Mouse (Mus musculus) lung, postnatal 4 days (tissue): ENCODE measurements around the gene Nrxn1.

Experiments
- DNase-seq, 2 experiments: peaks; one replicate each; pipeline ENCODE4 v3.0.0; 2021

Gene Nrxn1

DNA sequence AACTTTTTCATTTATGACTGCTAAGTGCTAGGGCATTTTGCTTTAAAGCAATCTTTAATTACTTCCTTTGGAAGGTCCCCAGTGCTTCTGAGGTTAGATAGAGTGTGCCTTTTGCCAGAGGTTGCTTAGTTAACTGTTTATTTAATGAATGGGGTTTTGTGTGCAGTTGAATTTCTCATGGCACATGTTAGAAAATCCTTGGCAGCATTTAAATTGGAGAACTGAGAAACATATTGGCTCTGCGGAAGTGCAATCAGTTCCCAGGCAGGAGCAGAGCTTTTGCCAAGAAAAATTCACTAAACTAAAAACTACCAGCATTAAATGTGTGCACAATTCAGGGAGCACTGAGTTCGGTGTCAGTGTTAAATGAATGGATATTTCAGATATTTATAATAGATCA is 439.5 kb downstream of the Nrxn1 start:
- no peak for DNase-seq

DNA sequence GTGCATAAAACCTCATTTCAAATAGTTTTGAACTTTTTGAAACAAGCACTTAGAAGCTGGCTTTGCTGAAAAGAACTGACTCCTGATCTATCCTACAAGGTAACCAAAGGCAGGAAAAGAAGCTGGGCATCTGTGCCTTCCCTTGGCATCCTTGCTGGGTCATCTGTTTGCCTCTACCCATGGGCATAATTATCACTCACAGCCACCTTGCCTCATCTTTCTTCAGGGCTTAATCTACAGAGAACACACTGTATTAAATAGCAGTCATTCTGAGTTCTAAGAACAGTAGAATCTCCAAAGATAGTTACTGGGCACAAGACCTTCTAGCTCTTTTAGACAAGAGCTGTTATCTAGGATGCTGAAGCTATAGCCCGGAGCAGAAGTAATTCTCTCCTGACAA is 442.6 kb downstream of the Nrxn1 start:
- DNase-seq = no peak

DNA sequence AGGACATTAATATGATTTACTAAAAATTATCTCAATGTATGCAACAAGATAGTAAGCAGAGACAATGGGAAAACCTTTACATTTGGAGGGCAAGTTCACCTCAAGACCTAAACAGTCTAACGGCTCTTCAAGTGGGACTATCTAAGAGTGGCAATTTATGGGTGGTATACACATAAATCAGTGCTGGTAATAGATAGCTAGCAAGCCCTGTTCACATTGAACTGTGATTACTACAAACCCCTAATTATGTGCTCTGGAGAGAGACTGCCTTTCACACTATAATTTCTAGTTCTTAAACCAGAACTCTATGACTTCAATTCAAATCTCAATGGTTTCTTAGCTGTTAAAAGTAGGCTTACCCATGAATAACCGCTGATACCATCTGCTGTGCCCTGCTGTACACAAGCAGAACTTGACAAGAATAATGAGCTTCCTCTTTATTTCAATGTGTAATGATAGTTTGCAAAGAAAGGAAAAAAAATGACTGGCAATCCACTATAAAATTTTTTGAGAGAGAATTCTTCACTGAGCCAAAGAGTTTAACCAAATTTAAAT is 453.8 kb downstream of the Nrxn1 start:
- DNase-seq = no peak

DNA sequence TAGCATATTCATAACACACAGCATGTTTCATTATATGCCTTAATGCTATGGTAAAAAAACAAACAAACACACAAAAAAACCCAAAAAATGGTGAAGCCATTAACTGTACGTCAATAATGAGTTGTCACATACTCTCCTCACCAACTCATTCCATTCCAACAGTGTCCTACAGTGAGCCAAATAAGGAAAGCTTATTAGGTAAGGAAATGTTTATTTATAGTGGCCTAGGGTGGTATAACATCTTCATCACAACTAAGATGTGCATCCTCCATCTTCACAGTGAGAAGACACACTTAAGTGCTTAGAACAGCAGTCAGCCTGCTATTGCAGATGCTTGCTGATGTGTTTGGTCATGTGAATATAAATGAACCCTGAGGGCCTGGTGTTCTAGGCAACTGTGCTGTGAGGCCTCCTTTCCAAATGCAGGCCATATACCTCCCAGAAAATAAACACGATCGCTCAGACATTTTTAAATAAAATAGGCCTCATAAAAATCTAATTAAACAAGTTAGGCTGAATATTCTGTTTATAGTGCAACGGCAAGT is 454.6 kb downstream of the Nrxn1 start:
- no peak for DNase-seq

DNA sequence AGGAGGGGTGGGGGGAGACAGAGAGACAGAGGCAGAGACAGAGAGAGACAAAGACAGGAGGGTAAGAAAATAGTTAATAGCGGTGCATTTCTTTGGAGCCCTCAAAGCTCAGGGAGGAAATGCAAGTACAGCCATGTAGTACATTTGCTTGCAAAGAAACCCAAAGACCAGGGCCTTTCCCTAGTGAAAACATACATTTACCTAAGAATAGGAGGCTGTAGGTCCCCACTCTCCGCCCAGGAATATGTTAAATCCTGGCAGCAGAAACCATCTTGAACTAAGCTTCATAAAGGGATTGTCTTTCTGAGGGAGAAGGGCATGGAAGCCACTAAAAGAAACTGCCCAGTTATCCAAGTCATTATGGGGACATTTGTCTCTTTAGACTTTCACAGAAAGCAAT is 461.5 kb downstream of the Nrxn1 start:
- DNase-seq = no peak

DNA sequence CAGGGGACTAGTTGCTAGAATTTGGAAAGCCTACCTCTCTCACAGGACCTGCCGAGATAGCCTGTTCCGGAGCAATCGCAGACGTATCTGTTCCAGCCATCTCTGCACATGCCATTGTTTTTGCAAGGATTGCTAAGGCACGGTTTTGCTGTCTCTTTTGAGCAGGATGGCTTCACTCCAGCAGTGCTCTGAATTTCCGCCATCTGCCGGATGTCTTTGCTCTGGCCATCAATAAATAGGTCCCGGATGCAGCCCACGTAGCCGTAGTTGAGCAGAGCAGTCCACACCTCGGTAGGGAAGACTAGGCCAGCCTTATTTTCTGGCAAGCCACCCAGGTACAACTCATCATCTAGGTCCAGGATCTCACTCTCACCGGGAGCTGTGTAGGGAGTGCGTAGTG is 463.0 kb downstream of the Nrxn1 start:
- DNase-seq = peak in 1 of 2 experiments; percentile 17

DNA sequence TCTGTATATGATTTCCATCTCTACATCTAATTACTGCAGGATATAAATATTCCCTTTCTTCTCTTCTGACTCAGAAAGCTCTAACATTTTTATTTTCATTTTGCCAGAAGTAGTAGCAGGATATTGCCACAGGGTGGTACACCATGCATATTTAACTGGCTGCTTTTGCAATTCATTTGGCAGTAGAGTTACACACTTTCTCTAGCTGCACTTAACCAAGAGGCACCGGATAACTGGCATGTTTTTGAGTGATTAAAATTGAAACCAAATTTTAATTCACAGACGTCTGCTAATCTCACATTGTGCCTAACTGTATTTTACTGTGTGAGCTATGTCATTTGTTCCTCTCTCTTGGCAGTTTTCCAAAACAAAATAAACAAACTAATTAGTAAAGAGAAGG is 464.4 kb downstream of the Nrxn1 start:
- DNase-seq = no peak

DNA sequence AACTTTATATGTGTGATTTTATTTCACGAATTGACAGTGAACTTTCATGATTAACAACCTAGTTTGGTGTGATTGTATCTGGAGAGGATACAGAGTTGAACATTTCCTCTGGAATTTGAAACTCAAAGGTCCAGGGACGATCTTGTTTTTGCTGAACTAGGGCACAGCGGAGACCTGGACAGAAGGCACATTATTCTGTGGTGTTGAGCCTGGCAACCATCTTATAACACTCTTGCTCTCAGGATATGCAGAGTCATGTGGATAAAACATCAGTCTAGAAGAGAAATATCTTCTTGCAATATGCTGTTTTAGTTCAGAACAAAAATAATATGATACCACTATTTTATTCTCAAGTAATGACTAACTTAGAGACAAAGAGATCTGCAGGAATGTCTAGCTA is 464.9 kb downstream of the Nrxn1 start:
- no peak for DNase-seq

DNA sequence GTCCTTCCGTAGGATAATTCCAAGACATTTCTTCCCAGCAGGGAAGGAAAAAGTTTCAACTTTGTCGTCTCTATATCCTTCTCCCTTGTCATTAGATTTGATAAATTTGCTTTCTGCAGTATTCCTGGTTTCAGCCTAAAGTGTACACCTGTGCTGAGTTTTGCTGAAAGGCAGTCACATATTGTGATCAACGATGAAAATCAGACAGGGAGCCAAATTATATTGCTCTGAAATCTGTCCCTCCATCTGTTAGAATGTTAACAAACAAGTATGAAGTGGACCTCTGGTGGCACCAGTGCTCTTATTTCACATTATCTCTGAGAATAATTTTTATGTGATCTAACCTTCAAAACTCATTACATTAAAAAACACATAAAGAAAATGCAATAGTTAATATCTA is 465.5 kb downstream of the Nrxn1 start:
- no peak for DNase-seq

DNA sequence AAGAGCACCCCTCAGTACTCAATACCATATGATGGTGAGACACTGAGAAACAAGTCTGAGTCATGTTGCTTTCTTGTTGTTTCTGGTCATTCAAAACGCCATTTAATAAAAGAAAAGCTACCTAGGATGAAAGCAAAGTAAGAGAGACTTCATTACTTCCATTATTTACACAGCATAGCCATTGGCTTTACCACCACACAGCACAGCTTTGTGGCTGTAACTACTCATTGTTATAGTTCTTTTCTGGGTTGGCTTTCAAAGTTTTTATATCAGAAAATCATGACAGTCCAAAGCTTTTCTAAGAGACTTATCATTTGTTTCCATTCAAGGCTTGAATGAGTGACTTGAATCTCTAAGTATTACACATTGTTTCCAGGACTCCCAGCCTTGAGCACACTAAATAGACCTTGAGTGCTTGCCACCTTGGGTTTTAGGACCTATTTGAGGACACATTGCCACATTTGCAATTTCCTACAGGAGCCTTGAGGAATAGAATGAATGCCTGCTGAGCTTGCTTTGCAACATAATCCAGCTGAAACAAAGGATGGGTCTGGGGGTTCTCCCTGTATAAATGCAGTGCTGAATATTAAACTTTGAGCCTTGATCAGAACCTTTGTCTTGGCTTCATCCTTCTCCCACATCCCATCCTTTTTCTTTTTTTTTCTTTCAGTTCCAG is 468.1 kb downstream of the Nrxn1 start:
- no peak for DNase-seq

DNA sequence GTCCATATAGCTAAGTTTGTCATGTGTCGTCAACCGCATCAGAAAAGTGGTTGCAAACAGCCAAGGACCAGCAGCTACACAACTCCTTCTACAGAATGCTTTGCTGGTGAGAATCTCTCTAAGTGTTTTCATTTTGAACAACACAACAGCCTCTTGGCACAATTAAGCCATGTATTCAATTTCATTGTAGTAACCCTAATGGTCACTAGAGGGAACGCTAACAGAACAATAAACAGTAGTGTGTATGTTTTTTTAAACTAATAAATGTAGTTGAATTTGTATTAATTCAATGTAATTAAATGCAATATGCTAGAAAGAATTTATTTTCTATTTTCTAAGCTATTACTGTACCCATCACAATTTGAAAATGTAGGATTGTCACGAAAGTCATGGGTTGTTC is 471.0 kb downstream of the Nrxn1 start:
- no peak for DNase-seq

DNA sequence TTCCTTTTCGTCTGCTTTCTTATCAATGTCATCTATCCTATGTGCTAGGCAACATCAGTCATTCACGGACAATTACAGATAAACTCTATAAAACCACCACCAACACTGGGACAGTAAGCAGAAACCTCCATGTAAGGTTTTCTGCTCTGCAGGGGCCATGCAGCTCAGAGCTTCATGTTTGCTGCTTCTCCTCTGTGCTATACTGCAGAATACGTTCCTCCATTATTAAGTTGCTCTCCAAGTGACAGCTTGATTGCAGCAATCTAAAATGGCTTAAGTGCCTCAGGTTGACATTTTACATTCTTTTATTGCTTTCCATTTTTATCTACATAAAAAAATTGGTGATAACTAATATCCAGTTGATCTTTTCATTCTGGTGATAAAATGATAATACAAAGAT is 477.9 kb downstream of the Nrxn1 start:
- DNase-seq = no peak

DNA sequence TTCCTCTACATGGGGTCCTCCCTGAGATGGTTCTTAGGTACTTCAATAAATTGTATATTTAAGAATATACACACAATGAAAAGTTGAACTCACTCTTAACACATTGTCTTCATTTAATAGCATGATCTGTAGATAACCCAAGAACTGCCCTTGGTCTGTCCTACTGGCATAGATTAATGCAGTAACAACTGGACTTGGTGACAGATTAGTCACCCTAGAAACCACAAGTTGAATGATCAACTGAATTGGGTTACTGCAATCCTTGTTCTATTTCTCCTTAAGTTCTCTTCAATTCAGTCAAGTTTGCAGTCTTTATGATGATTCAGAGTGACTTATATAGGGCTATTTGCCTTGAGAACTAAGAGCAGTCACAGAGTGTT is 485.5 kb downstream of the Nrxn1 start:
- DNase-seq = no peak

DNA sequence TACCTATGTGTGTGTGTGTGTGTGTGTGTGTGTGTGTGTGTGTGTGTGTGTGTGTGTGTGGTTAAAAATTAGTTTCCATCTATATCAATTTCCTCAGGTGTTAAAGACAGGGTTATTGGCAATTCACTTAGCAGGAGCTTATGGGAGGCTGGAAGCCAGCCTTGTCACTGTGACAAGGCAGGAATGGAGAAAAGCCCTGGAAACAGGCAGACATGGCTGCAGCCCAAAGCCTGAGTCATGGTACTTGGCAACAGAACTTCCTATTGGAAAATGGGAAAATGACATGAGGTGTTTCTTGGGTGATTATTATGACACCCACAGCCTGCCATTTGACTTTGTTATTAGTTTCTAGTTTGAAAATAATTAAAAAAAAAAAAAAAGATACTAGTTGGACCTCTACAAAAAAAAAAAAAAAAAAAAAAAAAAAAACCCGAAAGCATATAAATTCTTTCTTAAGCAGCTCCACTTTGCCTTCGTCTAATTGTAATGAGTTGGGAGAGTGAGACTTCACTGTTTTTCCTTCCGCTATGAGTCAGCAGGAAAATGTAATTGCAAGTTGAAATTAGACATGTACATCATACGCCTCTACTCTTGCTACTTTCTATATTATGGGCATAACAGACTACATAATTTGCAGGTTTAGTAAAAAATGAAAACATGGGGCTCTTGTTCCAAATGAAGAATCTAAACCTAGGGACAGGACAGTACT is 486.0 kb downstream of the Nrxn1 start:
- DNase-seq = no peak

DNA sequence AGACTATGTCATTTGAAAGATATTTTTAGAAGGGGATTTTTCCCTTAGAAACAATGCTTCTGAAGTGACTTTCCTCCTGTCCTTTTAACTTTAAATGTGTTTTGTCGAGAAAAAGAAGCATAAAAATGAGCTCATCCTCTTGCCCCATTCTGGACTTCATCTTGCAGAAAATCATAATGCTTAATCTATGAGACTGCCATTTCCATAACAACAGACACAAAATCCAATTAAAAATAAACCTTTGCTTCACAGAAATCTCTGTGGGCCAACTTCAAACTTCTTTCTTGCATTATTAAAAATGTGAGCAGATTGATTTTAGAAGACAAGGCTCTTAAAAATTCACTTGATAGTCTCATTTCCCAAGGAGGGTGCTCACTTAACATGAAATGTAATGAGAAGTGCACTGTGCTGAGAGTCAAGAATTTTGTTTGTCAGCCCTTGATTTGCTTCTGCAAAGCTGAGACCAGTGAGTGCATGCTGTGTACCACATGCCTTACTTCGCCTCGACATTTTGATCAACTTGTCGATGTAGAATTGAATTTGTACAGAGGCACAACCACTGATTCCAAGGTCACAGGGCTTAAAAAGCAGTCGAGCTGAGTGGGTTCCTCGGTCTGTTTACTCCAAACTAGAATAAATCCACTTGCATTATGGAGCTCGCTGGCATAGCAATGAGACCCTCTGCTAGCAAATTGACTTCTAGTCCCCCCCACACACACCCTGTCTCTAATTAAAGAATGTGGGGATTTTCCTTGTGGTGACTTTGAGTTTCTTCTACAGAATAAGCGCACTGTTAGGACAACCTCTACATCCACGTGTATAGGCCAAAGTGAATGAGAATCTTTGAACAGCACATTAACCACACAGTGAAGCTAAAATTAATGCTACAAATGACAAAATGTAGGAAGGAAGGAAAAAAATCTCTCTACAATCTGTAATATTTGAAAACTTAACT is 493.0 kb downstream of the Nrxn1 start:
- DNase-seq = no peak

DNA sequence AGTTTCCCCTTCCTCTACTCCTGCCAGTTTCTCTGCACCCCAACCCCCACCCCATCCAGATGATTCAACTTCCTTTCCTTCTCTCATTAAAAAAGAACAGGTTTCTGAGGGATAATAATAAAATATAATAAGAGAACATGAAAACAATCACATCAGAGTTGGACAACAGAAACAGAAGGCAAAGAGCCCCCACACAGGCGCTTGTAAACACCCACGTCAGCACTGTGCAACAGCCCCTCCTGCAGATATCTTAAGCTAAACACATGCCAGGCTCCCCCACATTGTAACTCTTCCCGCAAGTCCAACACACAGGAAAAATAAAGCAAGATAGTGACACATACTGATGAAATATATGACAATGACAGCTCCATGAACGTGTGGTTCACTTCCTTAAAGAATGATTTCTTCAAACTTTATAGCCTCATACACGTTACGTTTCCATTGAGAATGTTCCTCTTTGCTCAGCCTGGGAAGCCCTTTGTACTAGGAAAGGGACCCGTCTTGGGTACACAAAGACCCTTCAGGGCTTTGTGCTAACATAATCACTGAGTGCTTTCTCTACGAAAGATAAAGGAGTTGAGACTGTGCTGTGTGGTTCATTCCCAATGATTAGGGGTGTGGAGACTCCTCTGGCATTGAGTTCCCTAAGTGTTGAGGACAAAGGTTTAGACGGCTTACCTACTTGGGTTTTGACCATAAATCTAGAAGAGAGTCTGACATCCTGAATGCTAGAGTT is 497.9 kb downstream of the Nrxn1 start:
- no peak for DNase-seq

DNA sequence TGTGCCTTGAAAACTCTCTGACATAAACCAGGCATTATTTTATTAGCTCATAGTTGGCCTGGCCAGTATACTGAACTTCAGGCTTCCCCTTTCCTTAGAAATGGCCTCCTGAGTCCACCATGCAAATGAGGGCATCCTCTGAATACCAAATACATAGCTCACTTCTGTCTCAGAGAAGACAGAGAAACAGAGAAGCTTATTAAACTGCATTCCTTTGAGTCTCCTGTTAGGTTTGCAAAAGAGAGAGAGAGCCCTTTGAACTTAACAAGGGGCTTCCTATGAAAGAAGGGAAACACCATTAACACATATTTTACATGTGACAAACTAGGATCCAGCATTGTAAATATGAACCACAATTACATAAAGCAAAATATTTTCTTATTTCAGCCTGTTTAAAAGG is 506.0 kb downstream of the Nrxn1 start:
- no peak for DNase-seq

DNA sequence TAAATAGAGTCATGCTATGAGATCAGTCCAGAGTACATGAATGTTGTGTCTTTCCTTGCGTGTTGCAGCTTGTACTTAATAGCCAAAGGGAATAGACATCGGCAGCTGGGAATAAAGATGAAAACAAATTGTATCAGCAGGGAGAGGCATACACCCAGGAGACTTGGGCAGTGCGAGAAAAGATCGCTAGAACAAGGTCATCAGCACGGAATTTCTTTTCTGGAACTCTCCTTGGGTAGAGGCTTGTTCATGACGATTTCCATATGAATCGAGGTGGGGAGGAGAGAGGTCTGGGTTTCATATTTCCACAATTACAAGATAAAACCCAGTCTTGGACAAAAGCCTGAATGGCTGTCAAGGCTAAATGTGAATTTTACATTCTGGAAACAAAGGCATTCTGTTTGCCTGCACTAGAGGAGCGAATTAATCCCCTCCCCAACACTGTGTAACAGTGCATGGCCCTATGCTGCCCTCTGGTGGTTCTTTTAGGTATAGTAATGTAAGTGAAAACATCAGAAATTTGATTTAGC is 508.1 kb downstream of the Nrxn1 start:
- DNase-seq = peak in 1 of 2 experiments; percentile 12

DNA sequence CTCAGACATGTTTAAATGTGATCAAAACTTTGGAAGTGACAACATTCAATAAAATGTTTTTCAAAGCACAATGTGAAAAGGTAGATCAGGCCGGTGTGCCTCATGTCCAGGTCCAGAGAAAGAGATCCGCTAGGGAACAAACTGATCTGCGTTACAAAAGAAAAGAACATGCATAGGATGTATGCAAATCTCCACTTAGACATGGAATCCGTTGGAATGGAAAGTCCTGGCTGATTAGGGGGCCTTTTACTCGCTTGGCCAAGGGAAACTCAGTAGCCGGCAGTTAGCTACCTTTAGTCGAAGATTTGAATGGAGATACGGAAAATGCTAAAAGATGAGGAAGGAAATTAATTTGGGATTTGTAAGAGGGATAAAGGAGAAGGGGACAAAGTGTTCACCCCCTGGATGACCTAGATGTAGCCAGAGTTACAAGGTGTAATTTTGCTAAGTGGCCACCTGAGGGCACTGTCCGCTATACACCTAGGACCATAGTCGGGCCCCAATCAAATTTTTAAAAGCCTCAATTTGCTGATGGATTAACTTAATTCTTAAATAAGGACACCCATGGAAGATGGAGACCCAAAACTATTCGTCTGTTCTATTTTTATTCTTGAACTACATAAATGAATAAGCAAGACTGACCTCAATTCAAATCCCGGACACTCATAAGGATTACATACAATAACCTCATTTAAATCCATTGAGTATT is 508.9 kb downstream of the Nrxn1 start:
- DNase-seq = peak in 1 of 2 experiments; percentile 8

DNA sequence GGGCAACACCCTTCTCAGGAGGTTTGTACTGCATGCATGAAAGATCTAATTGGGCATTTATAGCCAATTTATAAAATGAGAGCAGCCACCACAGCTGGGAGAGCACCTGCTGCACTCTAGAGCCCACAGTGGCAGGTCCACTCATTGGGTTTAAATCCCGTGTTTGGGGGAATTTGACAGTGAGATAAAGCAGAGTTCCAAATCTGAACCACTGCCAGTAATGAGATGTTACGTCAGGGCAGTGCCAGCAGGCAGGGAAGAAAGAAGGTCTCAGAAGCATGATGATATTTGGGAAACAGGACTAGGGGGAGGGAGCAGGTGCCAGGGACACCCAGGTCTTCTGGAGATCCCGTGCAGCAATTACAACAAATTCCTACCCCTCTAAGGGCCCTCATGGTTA is 509.7 kb downstream of the Nrxn1 start:
- DNase-seq = no peak

DNA sequence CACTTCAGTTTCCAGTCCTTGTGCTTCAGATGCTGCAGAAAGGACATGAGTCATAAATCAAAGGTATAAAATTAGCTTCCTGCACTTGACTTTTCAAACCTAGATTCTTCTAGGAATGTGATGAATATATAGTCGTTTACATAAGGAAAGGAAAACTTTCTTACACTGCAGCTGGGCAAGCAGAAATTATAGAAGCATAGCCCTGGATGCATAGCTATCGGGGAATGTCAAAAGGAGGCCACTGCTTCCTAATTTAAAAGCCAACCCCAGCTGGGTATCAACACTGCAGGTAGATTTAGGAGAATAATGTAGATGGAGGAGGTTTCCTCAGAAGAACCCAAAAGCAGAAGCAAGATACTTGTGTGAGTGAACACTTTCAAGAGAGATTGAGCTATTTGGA is 523.0 kb downstream of the Nrxn1 start:
- DNase-seq = no peak
